Mouse (Mus musculus) midbrain, embryonic 10.5 days (tissue): Measurements from ENCODE around the gene Dpm2. TPM values are rescaled to one million over a fixed set of nuclear protein-coding genes. Genes with fewer than 3 reads are reported as not detected.

Experiments used
- DNase-seq: peaks from one replicate; pipeline ENCODE4 v3.0.0-alpha.2; 2017; ENCODE audit warnings: low spot score
- H3K27ac ChIP-seq: fragments of 300-500 bp; sonication (generic); replicated peaks from 2 replicates; pipeline ENCODE4 v1.5.1; 2016; ENCODE audit warnings: mild to moderate bottlenecking
- H3K27me3 ChIP-seq: fragments of 300-500 bp; sonication (generic); 2 replicates; pipeline ENCODE4 v1.6.1; 2016; ENCODE audit warnings: low read depth, mild to moderate bottlenecking; ENCODE audit not compliant: poor library complexity, severe bottlenecking
- H3K36me3 ChIP-seq: fragments of 300-500 bp; sonication (generic); 2 replicates; pipeline ENCODE4 v1.6.1; 2016; ENCODE audit warnings: mild to moderate bottlenecking, moderate library complexity
- H3K4me1 ChIP-seq: fragments of 300-500 bp; sonication (generic); 2 replicates; pipeline ENCODE4 v1.6.1; 2016
- H3K4me3 ChIP-seq: fragments of 300-500 bp; sonication (generic); 2 replicates; pipeline ENCODE4 v1.5.1; 2016; ENCODE audit warnings: mild to moderate bottlenecking, moderate library complexity
- H3K9me3 ChIP-seq: fragments of 300-500 bp; sonication (generic); replicated peaks from 2 replicates; pipeline ENCODE4 v1.6.1; 2016; ENCODE audit warnings: mild to moderate bottlenecking
- WGBS: fragments of 180-500 bp; shearing (Covaris S2); methylation state at CpG from one replicate; pipeline ENCODE4 v1.1.7; 2016; 5-methylcytosine and 5-hydroxymethylcytosine counted together
- polyA plus RNA-seq: library from polyadenylated mRNA; unstranded; fragments of >200 nt; fragmentation: Nextera tagmentation; extraction: Ambion mirVana; gene quantifications from 2 replicates; pipeline ENCODE4 v1.2.1, GENCODE M21; 2016

Dpm2 gene
- polyA plus RNA-seq, 1 experiment from 2014 or later = 116 TPM

GRCm38 (mm10) chr2:32608778-32609435 is 38.2 kb downstream of the Dpm2 start:
- Histone ChIP-seq H3K27me3 (peaks cover 12% of the 10 kb centered on the region), H3K4me3 (peak overlapping the region; percentile 78), H3K4me1 (peaks cover 38% of the 10 kb centered on the region), H3K27ac (peak overlapping the region; percentile 29; the same call in 1 of the 2 replicates), H3K9me3 (no peaks in the 10 kb centered on the region), H3K36me3 (peaks cover 12% of the 10 kb centered on the region; the same call in 1 of the 2 replicates)
- DNase-seq = no peak
- WGBS = 43% methylated on average over 18 of the region's 18 CpGs

- H3K27ac ChIP-seq = 0 out of 2 replicates have a peak overlapping the region, but pooled peaks have one; percentile 39
- WGBS = 21% methylated on average over 23 of the region's 23 CpGs
- peaks cover 12% of the 10 kb centered on the region for H3K27me3 ChIP-seq
- H3K9me3 ChIP-seq = no peaks in the 10 kb centered on the region
- H3K4me3 ChIP-seq = peak overlapping the region; percentile 49
- peaks cover 25% of the 10 kb centered on the region for H3K36me3 ChIP-seq
- peaks cover 38% of the 10 kb centered on the region for H3K4me1 ChIP-seq
- no peak for DNase-seq
Measured at GRCm38 (mm10) chr2:32610610-32611229, 40.1 kb downstream of the Dpm2 start.

- peaks cover 33% of the 10 kb centered on the region for H3K36me3 ChIP-seq
Measured at GRCm38 (mm10) chr2:32612274-32612673, 41.6 kb downstream of the Dpm2 start.

GRCm38 (mm10) chr2:32617109-32617508 is 46.5 kb downstream of the Dpm2 start:
- H3K4me3 ChIP-seq = no peak overlapping the region
- H3K36me3 ChIP-seq = peaks cover 38% of the 10 kb centered on the region
- H3K4me1 ChIP-seq = peaks cover 38% of the 10 kb centered on the region
- H3K27ac ChIP-seq = no peak overlapping the region
- H3K27me3 ChIP-seq = no peaks in the 10 kb centered on the region
- 92% methylated on average over 1 of the region's 1 CpGs for WGBS
- no peaks in the 10 kb centered on the region for H3K9me3 ChIP-seq
- DNase-seq = no peak

More at GRCm38 (mm10) chr2:32612274-32612673, 41.6 kb downstream of the Dpm2 start:
- H3K4me1 ChIP-seq = peaks cover 28% of the 10 kb centered on the region
- 68% methylated on average over 26 of the region's 26 CpGs for WGBS
- no peak for DNase-seq
- peaks cover 11% of the 10 kb centered on the region for H3K27me3 ChIP-seq
- H3K27ac ChIP-seq = no peak overlapping the region
- no peak overlapping the region for H3K4me3 ChIP-seq
- H3K9me3 ChIP-seq = no peaks in the 10 kb centered on the region

GRCm38 (mm10) chr2:32617601-32618000 is 46.9 kb downstream of the Dpm2 start:
- no peak overlapping the region for H3K4me3 ChIP-seq
- 93% methylated on average over 4 of the region's 4 CpGs for WGBS

GRCm38 (mm10) chr2:32618051-32618450 is 47.4 kb downstream of the Dpm2 start:
- DNase-seq = no peak
- Histone ChIP-seq H3K27me3 (no peaks in the 10 kb centered on the region), H3K36me3 (peaks cover 30% of the 10 kb centered on the region), H3K4me3 (no peak overlapping the region), H3K27ac (no peak overlapping the region), H3K9me3 (no peaks in the 10 kb centered on the region), H3K4me1 (peaks cover 38% of the 10 kb centered on the region)
- 80% methylated on average over 9 of the region's 9 CpGs for WGBS

More at GRCm38 (mm10) chr2:32617601-32618000, 46.9 kb downstream of the Dpm2 start:
- Histone ChIP-seq H3K36me3 (peaks cover 34% of the 10 kb centered on the region), H3K4me1 (peaks cover 38% of the 10 kb centered on the region), H3K27me3 (no peaks in the 10 kb centered on the region), H3K27ac (no peak overlapping the region), H3K9me3 (no peaks in the 10 kb centered on the region)
- no peak for DNase-seq

GRCm38 (mm10) chr2:32620682-32621516 is 50.2 kb downstream of the Dpm2 start:
- H3K9me3 ChIP-seq = no peaks in the 10 kb centered on the region
- WGBS = 46% methylated on average over 4 of the region's 4 CpGs
- peak overlapping the region; percentile 65 for H3K27ac ChIP-seq
- H3K36me3 ChIP-seq = peaks cover 12% of the 10 kb centered on the region
- no peaks in the 10 kb centered on the region for H3K27me3 ChIP-seq
- DNase-seq = no peak
- peaks cover 55% of the 10 kb centered on the region for H3K4me1 ChIP-seq
- H3K4me3 ChIP-seq = no peak overlapping the region

GRCm38 (mm10) chr2:32621517-32621859 is 50.8 kb downstream of the Dpm2 start, which contains the start of gene Ak1:
Gene Ak1 (plus strand): TSS chr2:32621758.
- WGBS = 66% methylated on average over 7 of the region's 7 CpGs
- H3K4me3 ChIP-seq = no peak within 1 kb of the TSS

More at GRCm38 (mm10) chr2:32621517-32621859, 50.8 kb downstream of the Dpm2 start, which contains the start of gene Ak1:
- DNase-seq = no peak
- Histone ChIP-seq H3K27me3 (no peaks in the 10 kb centered on the region), H3K4me1 (peaks cover 61% of the 10 kb centered on the region), H3K36me3 (peaks cover 10% of the 10 kb centered on the region), H3K9me3 (no peaks in the 10 kb centered on the region), H3K27ac (peak within 1 kb of the TSS; percentile 65)

Other genes starting within 250 kb of the Dpm2 start
- gene Ciz1, start 218.5 kb upstream of the Dpm2 start, polyA plus RNA-seq = 60.5 and 69.8 TPM in 2 replicates
- 9.0 and 12.2 TPM in 2 replicates for gene Dnm1, start 217.5 kb upstream of the Dpm2 start, polyA plus RNA-seq
- gene 1110008P14Rik, start 188.9 kb upstream of the Dpm2 start, polyA plus RNA-seq = 39.4 and 44.3 TPM in 2 replicates
- gene Lcn2, start 182.6 kb upstream of the Dpm2 start, polyA plus RNA-seq = 0.20 TPM in 1 of 2 replicates, not detected in the other
- 26.2 and 28.8 TPM in 2 replicates for gene Ptges2, start 175.0 kb upstream of the Dpm2 start, polyA plus RNA-seq
- 5.9 and 6.4 TPM in 2 replicates for gene Naif1, start 120.4 kb upstream of the Dpm2 start, polyA plus RNA-seq
- gene Slc25a25, start 119.4 kb upstream of the Dpm2 start, polyA plus RNA-seq = 29.2 and 35.7 TPM in 2 replicates
- 6.8 and 7.9 TPM in 2 replicates for gene Fam102a, start 35.5 kb upstream of the Dpm2 start, polyA plus RNA-seq
- gene Pip5kl1, start 3.9 kb downstream of the Dpm2 start, polyA plus RNA-seq = 1.9 and 2.8 TPM in 2 replicates
- 0.17 and 0.22 TPM in 2 replicates for gene 9430097D07Rik, start 4.8 kb downstream of the Dpm2 start, polyA plus RNA-seq
- 15.9 and 17.1 TPM in 2 replicates for gene St6galnac4, start 16.2 kb downstream of the Dpm2 start, polyA plus RNA-seq
- 10.8 and 11.9 TPM in 2 replicates for gene St6galnac6, start 28.9 kb downstream of the Dpm2 start, polyA plus RNA-seq
- gene Ak1, start 50.9 kb downstream of the Dpm2 start, polyA plus RNA-seq = 26.4 and 30.3 TPM in 2 replicates
- 25.6 and 29.2 TPM in 2 replicates for gene Eng, start 75.7 kb downstream of the Dpm2 start, polyA plus RNA-seq
- gene Fpgs, start 133.3 kb downstream of the Dpm2 start, polyA plus RNA-seq = 25.6 and 27.9 TPM in 2 replicates
- 119 and 132 TPM in 2 replicates for gene Cdk9, start 142.2 kb downstream of the Dpm2 start, polyA plus RNA-seq
- 26.7 and 33.6 TPM in 2 replicates for gene Sh2d3c, start 150.2 kb downstream of the Dpm2 start, polyA plus RNA-seq
- 0.94 and 2.1 TPM in 2 replicates for gene 6330409D20Rik, start 170.2 kb downstream of the Dpm2 start, polyA plus RNA-seq
- 59.2 and 59.8 TPM in 2 replicates for gene Tor2a, start 186.4 kb downstream of the Dpm2 start, polyA plus RNA-seq
- gene Ttc16, start 204.8 kb downstream of the Dpm2 start, polyA plus RNA-seq = 0.31 TPM in 2 replicates
- 5.2 TPM in 2 replicates for gene Ptrh1, start 204.9 kb downstream of the Dpm2 start, polyA plus RNA-seq
- gene Cfap157, start 213.6 kb downstream of the Dpm2 start, polyA plus RNA-seq = 0.90 and 1.2 TPM in 2 replicates